Mouse (Mus musculus): Measurements from ENCODE around the gene Emilin2.
A peak's percentile ranks its signal among the peaks of the same experiment; 100 is the strongest.
"Not testable (repeated sequence)": the region's sequence is repeated elsewhere in the genome, so short reads cannot be mapped to it uniquely, and the experiment has no call there.

Gene Emilin2

GRCm38 (mm10) chr17:71311340-71312171 is at the start of gene Emilin2:
Emilin2 (minus strand) TSS chr17:71311978.
- DNase-seq (ENCODE audit: low spot score) = peak; percentile 23

- DNase-seq (ENCODE audit: low spot score) = no peak
Observed at GRCm38 (mm10) chr17:71355526-71355925, 43.7 kb upstream of the Emilin2 start.

- no peak for DNase-seq (ENCODE audit: low spot score)
Observed at GRCm38 (mm10) chr17:71354205-71354604, 42.4 kb upstream of the Emilin2 start.

GRCm38 (mm10) chr17:71348188-71348587 is 36.4 kb upstream of the Emilin2 start:
- DNase-seq (ENCODE audit: low spot score) = no peak

- DNase-seq (ENCODE audit: low spot score) = no peak
Observed at GRCm38 (mm10) chr17:71342006-71342405, 30.2 kb upstream of the Emilin2 start.

GRCm38 (mm10) chr17:71338627-71339026 is 26.8 kb upstream of the Emilin2 start:
- DNase-seq (ENCODE audit: low spot score) = no peak

- DNase-seq (ENCODE audit: low spot score) = no peak
Observed at GRCm38 (mm10) chr17:71337546-71337945, 25.8 kb upstream of the Emilin2 start.

GRCm38 (mm10) chr17:71336421-71336820 is 24.6 kb upstream of the Emilin2 start:
- no peak for DNase-seq (ENCODE audit: low spot score)

- no peak for DNase-seq (ENCODE audit: low spot score)
Observed at GRCm38 (mm10) chr17:71332298-71332697, 20.5 kb upstream of the Emilin2 start.

- DNase-seq (ENCODE audit: low spot score) = not testable (repeated sequence)
Observed at GRCm38 (mm10) chr17:71320731-71321130, 9.0 kb upstream of the Emilin2 start.

GRCm38 (mm10) chr17:71319361-71319760 is 7.6 kb upstream of the Emilin2 start:
- no peak for DNase-seq (ENCODE audit: low spot score)

- DNase-seq (ENCODE audit: low spot score) = no peak
Observed at GRCm38 (mm10) chr17:71317571-71317970, 5.8 kb upstream of the Emilin2 start.

GRCm38 (mm10) chr17:71314315-71314714 is 2.5 kb upstream of the Emilin2 start:
- no peak for DNase-seq (ENCODE audit: low spot score)

GRCm38 (mm10) chr17:71310486-71311339 is 1.1 kb downstream of the Emilin2 start:
- peak; percentile 22 for DNase-seq (ENCODE audit: low spot score)

- no peak for DNase-seq (ENCODE audit: low spot score)
Observed at GRCm38 (mm10) chr17:71309711-71310485, 1.9 kb downstream of the Emilin2 start.

- DNase-seq (ENCODE audit: low spot score) = no peak
Observed at GRCm38 (mm10) chr17:71309141-71309540, 2.6 kb downstream of the Emilin2 start.

GRCm38 (mm10) chr17:71308296-71308695 is 3.5 kb downstream of the Emilin2 start:
- DNase-seq (ENCODE audit: low spot score) = no peak

GRCm38 (mm10) chr17:71307251-71307790 is 4.5 kb downstream of the Emilin2 start:
- DNase-seq (ENCODE audit: low spot score) = no peak

GRCm38 (mm10) chr17:71306716-71307115 is 5.1 kb downstream of the Emilin2 start:
- DNase-seq (ENCODE audit: low spot score) = no peak

GRCm38 (mm10) chr17:71306091-71306490 is 5.7 kb downstream of the Emilin2 start:
- DNase-seq (ENCODE audit: low spot score) = no peak

GRCm38 (mm10) chr17:71303444-71303843 is 8.3 kb downstream of the Emilin2 start:
- DNase-seq (ENCODE audit: low spot score) = no peak

- no peak for DNase-seq (ENCODE audit: low spot score)
Observed at GRCm38 (mm10) chr17:71301413-71301812, 10.4 kb downstream of the Emilin2 start.
